Mouse (Mus musculus): ENCODE measurements around the gene Stx12. TPM values are rescaled to one million over a fixed set of nuclear protein-coding genes. Genes with fewer than 3 reads are reported as not detected.

Gene Stx12
- polyA plus RNA-seq, 1 experiment, result 16.7 TPM

- H3K27ac ChIP-seq (ENCODE audit: control insufficient read depth, insufficient read depth, low read depth, low read length, poor library complexity), result no peak within 1 kb of the TSS
- 2% methylated on average over 40 of the region's 40 CpGs for WGBS
Observed at GRCm38 (mm10) chr4:132842970-132843704, 41.2 kb downstream of the Stx12 start, which contains the start of gene Ppp1r8. Ppp1r8 (minus strand) TSS chr4:132843169.

DNA sequence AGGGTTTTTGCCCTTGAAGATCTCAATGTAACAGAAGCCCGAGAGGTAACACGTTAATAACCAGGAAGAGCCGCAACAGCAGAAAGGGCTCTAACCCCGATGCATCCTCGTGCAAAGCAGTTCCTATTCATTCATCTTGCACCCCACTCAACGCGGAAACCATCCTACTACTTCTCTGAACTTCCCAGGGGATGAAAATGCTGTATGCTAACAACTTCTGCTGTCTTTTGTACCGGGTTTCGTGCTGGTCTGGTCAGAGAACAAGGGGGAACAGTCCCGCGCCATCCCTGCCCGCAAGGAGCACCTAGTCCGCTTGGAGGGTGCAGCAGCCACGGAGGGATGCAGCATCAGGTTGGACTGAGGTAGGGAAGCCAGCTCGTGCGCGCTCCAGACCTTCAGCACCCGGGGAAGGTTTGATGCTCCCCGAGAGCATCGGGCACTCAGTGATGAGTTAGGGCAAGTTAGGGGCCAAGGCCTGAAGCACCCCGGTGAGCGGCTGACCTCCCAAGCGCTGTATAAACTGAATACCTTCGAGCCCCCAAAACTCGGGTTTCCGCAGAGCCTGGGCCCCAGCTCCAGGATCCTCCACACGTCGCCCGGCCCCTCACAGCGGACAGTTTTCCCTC, 41.9 kb downstream of the Stx12 start:
- H3K4me3 ChIP-seq (replicated peaks; ENCODE audit: control insufficient read depth, low read depth, low read length), result peak overlapping the region; percentile 91
- H3K27ac ChIP-seq (ENCODE audit: control insufficient read depth, insufficient read depth, low read depth, low read length, poor library complexity), result no peak overlapping the region
- WGBS, result 0% methylated on average over 30 of the region's 30 CpGs
- H3K4me1 ChIP-seq (ENCODE audit: control insufficient read depth, insufficient read depth, low read length), result no peaks in the 10 kb centered on the region
- TF ChIP-seq POLR2A (IDR thresholded peaks at IDR 0.05; ENCODE audit: borderline replicate concordance, control insufficient read depth, low read depth, low read length), result no peak
- no peak for TF ChIP-seq CTCF (IDR thresholded peaks at IDR 0.05; ENCODE audit: control insufficient read depth, insufficient read depth, low read length)

More at GRCm38 (mm10) chr4:132842970-132843704, 41.2 kb downstream of the Stx12 start, which contains the start of gene Ppp1r8:
- H3K4me3 ChIP-seq (replicated peaks; ENCODE audit: control insufficient read depth, low read depth, low read length), result peak within 1 kb of the TSS; percentile 91
- H3K4me1 ChIP-seq (ENCODE audit: control insufficient read depth, insufficient read depth, low read length), result no peaks in the 10 kb centered on the region
- TF ChIP-seq CTCF (IDR thresholded peaks at IDR 0.05; ENCODE audit: control insufficient read depth, insufficient read depth, low read length), result peak; percentile 32; the same call in 1 of the 2 replicates
- TF ChIP-seq POLR2A (IDR thresholded peaks at IDR 0.05; ENCODE audit: borderline replicate concordance, control insufficient read depth, low read depth, low read length), result peak; percentile 97

- TF ChIP-seq POLR2A (IDR thresholded peaks at IDR 0.05; ENCODE audit: borderline replicate concordance, control insufficient read depth, low read depth, low read length), result no peak
- TF ChIP-seq CTCF (IDR thresholded peaks at IDR 0.05; ENCODE audit: control insufficient read depth, insufficient read depth, low read length), result no peak
- Histone ChIP-seq H3K27ac (ENCODE audit: control insufficient read depth, insufficient read depth, low read depth, low read length, poor library complexity) (no peak overlapping the region), H3K4me3 (replicated peaks; ENCODE audit: control insufficient read depth, low read depth, low read length) (no peak overlapping the region), H3K4me1 (ENCODE audit: control insufficient read depth, insufficient read depth, low read length) (no peaks in the 10 kb centered on the region)
- WGBS, result 47% methylated on average over 3 of the region's 3 CpGs
Observed at GRCm38 (mm10) chr4:132841493-132841892, 42.8 kb downstream of the Stx12 start.

DNA sequence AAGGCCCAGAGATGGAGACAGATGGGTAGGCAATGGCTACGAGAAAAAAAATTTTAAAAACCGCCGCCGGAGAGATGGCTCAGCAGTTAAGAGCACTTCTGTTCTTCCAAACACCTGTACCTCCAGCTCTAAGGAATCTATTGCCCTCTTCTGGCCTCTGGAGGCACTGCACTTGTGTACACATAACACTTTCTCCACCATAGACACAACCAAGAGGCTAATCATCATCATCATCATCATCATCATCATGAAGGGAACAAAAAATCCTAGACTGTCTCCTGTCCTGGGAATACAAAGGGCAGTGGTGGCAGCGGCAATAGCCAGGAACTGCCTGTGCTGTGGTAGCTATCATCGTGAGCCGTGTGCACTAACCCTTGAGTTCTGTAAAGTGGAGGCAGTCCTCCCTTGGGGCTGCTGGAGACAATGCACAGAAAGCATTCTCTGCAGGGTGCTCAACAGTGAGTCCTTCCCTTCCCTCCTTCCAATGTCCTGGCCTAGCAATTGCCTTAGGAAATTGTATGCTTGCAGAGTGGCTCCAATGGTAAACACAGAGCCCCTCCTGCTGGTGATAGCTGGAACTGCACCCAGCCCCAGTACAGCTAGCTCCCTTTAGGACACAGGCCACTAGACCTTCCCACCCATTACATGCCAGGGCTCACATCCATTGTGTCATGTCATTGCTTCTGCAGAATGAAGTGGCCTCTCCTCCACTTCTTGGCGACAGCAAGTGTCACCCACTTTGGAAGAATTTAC, 60.5 kb downstream of the Stx12 start:
- WGBS, result 40% methylated on average over 8 of the region's 8 CpGs
- Histone ChIP-seq H3K27ac (ENCODE audit: control insufficient read depth, insufficient read depth, low read depth, low read length, poor library complexity) (no peak overlapping the region), H3K4me1 (ENCODE audit: control insufficient read depth, insufficient read depth, low read length) (no peaks in the 10 kb centered on the region; the same call in 1 of the 2 replicates), H3K4me3 (replicated peaks; ENCODE audit: control insufficient read depth, low read depth, low read length) (no peak overlapping the region)
- peak; percentile 96 for TF ChIP-seq CTCF (IDR thresholded peaks at IDR 0.05; ENCODE audit: control insufficient read depth, insufficient read depth, low read length)
- TF ChIP-seq POLR2A (IDR thresholded peaks at IDR 0.05; ENCODE audit: borderline replicate concordance, control insufficient read depth, low read depth, low read length), result no peak

DNA sequence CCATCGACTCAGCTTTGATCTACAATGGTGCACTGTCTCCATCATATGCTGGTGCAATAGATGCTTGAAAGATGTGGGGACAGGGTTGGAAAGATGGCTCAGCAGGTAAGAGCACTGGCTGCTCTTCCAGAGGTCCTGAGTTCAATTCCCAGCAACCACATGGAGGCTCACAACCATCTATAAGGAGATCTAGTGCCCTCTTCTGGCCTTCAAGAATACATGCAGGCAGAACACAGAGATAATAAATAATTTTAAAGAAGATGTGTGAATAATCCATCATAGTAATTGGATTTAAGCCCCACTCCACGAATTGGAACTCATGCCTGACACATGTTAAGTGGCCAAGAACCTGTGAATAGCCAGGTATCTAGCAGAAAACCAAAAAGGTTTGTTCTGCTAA, 65.9 kb downstream of the Stx12 start:
- TF ChIP-seq CTCF (IDR thresholded peaks at IDR 0.05; ENCODE audit: control insufficient read depth, insufficient read depth, low read length) (no peak), POLR2A (IDR thresholded peaks at IDR 0.05; ENCODE audit: borderline replicate concordance, control insufficient read depth, low read depth, low read length) (no peak)
- Histone ChIP-seq H3K4me3 (replicated peaks; ENCODE audit: control insufficient read depth, low read depth, low read length) (no peak overlapping the region), H3K4me1 (ENCODE audit: control insufficient read depth, insufficient read depth, low read length) (peaks cover 5% of the 10 kb centered on the region), H3K27ac (ENCODE audit: control insufficient read depth, insufficient read depth, low read depth, low read length, poor library complexity) (no peak overlapping the region)
- 60% methylated on average over 2 of the region's 2 CpGs for WGBS

GRCm38 (mm10) chr4:132816855-132817254, 67.5 kb downstream of the Stx12 start:
- no peak for TF ChIP-seq POLR2A (IDR thresholded peaks at IDR 0.05; ENCODE audit: borderline replicate concordance, control insufficient read depth, low read depth, low read length)
- no peak for TF ChIP-seq CTCF (IDR thresholded peaks at IDR 0.05; ENCODE audit: control insufficient read depth, insufficient read depth, low read length)
- WGBS, result 31% methylated on average over 2 of the region's 2 CpGs
- Histone ChIP-seq H3K4me3 (replicated peaks; ENCODE audit: control insufficient read depth, low read depth, low read length) (no peak overlapping the region), H3K27ac (ENCODE audit: control insufficient read depth, insufficient read depth, low read depth, low read length, poor library complexity) (peak overlapping the region; percentile 5), H3K4me1 (ENCODE audit: control insufficient read depth, insufficient read depth, low read length) (peaks cover 5% of the 10 kb centered on the region)

DNA sequence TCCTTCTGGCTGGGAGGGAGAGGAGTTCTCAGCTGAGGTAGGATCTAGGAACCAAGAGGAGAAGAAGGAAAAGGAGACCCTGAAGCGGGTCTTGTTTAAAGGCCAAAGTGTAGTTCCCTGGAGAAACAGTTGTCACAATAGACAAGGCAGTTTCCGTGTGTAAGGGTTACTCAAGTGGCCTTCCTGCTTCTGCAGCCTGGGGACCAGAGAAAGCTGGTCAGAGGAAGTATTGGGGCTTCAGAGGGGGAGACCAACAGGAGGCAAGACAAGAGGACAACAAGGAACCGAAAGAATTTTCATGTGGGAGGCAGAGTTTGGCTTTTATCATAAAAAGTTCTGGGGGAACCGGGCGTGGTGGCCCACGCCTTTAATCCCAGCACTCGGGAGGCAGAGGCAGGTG, 67.9 kb downstream of the Stx12 start:
- TF ChIP-seq CTCF (IDR thresholded peaks at IDR 0.05; ENCODE audit: control insufficient read depth, insufficient read depth, low read length) (no peak), POLR2A (IDR thresholded peaks at IDR 0.05; ENCODE audit: borderline replicate concordance, control insufficient read depth, low read depth, low read length) (no peak)
- Histone ChIP-seq H3K4me1 (ENCODE audit: control insufficient read depth, insufficient read depth, low read length) (peaks cover 5% of the 10 kb centered on the region), H3K4me3 (replicated peaks; ENCODE audit: control insufficient read depth, low read depth, low read length) (no peak overlapping the region), H3K27ac (ENCODE audit: control insufficient read depth, insufficient read depth, low read depth, low read length, poor library complexity) (peak overlapping the region; percentile 84)
- 28% methylated on average over 7 of the region's 7 CpGs for WGBS

DNA sequence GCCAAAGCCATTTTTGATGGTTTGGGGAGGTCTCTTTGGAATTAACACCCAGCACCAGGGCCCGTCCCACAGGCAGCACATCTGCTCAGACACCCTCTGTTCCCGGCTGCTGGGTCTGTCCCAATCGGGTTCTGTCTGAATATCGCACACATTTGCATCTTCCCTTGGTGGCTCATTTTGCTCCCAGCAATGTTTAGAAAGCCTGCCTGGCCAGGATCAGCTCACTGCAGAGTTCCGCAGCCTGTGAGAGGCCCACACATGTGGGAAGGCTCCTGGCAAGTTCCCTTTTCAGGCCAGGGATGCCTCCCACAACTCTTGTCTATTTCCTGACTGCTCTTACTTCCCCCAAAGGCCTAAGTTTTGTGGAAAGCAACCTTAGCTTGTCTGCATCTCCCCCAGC, 74.7 kb downstream of the Stx12 start:
- 27% methylated on average over 5 of the region's 5 CpGs for WGBS
- no peak overlapping the region for H3K27ac ChIP-seq (ENCODE audit: control insufficient read depth, insufficient read depth, low read depth, low read length, poor library complexity)
- TF ChIP-seq CTCF (IDR thresholded peaks at IDR 0.05; ENCODE audit: control insufficient read depth, insufficient read depth, low read length) (no peak), POLR2A (IDR thresholded peaks at IDR 0.05; ENCODE audit: borderline replicate concordance, control insufficient read depth, low read depth, low read length) (no peak)
- peaks cover 12% of the 10 kb centered on the region for H3K4me1 ChIP-seq (ENCODE audit: control insufficient read depth, insufficient read depth, low read length)
- H3K4me3 ChIP-seq (replicated peaks; ENCODE audit: control insufficient read depth, low read depth, low read length), result no peak overlapping the region

Data from bone marrow, adult 2 months (tissue).